Mouse (Mus musculus) intestine, embryonic 15.5 days (tissue): ENCODE measurements around the gene Rhbdl3. TPM values are rescaled to one million over a fixed set of nuclear protein-coding genes. Genes with fewer than 3 reads are reported as not detected.

Source experiments
- ATAC-seq: fragments of 200-750 bp; cut with Nextera tagmentation; 2 replicates; pipeline ENCODE4 v1.8.0; 2017; ENCODE audit warnings: moderate TSS enrichment, moderate library complexity
- H3K27ac ChIP-seq: fragments of 300-500 bp; sonication (generic); 2 replicates; pipeline ENCODE4 v1.5.1; 2015; ENCODE audit warnings: mild to moderate bottlenecking, inconsistent platforms
- H3K27me3 ChIP-seq: fragments of 300-500 bp; sonication (generic); replicated peaks from 2 replicates; pipeline ENCODE4 v1.6.1; 2015; ENCODE audit warnings: inconsistent platforms
- H3K36me3 ChIP-seq: fragments of 300-500 bp; sonication (generic); 2 replicates; pipeline ENCODE4 v1.6.1; 2015; ENCODE audit warnings: inconsistent platforms
- H3K4me1 ChIP-seq: fragments of 300-500 bp; sonication (generic); replicated peaks from 2 replicates; pipeline ENCODE4 v1.6.1; 2015; ENCODE audit warnings: inconsistent platforms
- H3K4me2 ChIP-seq: fragments of 300-500 bp; sonication (generic); replicated peaks from 2 replicates; pipeline ENCODE4 v1.6.1; 2015; ENCODE audit warnings: mild to moderate bottlenecking, inconsistent platforms
- H3K4me3 ChIP-seq: fragments of 300-500 bp; sonication (generic); replicated peaks from 2 replicates; pipeline ENCODE4 v1.5.1; 2015; ENCODE audit warnings: inconsistent platforms
- H3K9ac ChIP-seq: fragments of 300-500 bp; sonication (generic); 2 replicates; pipeline ENCODE4 v1.6.1; 2015; ENCODE audit warnings: inconsistent platforms
- H3K9me3 ChIP-seq: fragments of 300-500 bp; sonication (generic); 2 replicates; pipeline ENCODE4 v1.6.1; 2016; ENCODE audit warnings: inconsistent platforms
- WGBS: fragments of 180-500 bp; shearing (Covaris S2); methylation state at CpG from one replicate; pipeline ENCODE4 v1.1.7; 2015; 5-methylcytosine and 5-hydroxymethylcytosine counted together
- polyA plus RNA-seq: library from polyadenylated mRNA; unstranded; fragments of >200 nt; fragmentation: Nextera tagmentation; extraction: Ambion mirVana; gene quantifications from 2 replicates; pipeline ENCODE4 v1.2.1, GENCODE M21; 2015

Gene Rhbdl3
- polyA plus RNA-seq = 2.2 and 3.1 TPM in 2 replicates

GRCm38 (mm10) chr11:80300551-80301315, at the start of gene Rhbdl3:
Gene Rhbdl3 (plus strand): TSS chr11:80300912.
- Histone ChIP-seq H3K27ac (no peak within 1 kb of the TSS; the same call in 1 of the 2 replicates), H3K27me3 (peaks cover 48% of the 10 kb centered on the region), H3K4me3 (peak within 1 kb of the TSS; percentile 72), H3K9ac (peak within 1 kb of the TSS; percentile 58), H3K9me3 (no peaks in the 10 kb centered on the region), H3K4me2 (peak within 1 kb of the TSS; percentile 100), H3K4me1 (peaks cover 25% of the 10 kb centered on the region), H3K36me3 (no peaks in the 10 kb centered on the region)
- under 1% methylated on average over 76 of the region's 81 CpGs for WGBS
- peak; percentile 81 for ATAC-seq

GRCm38 (mm10) chr11:80264137-80264536, 36.6 kb upstream of the Rhbdl3 start:
- Histone ChIP-seq H3K4me1 (no peaks in the 10 kb centered on the region), H3K9me3 (no peaks in the 10 kb centered on the region), H3K27me3 (no peaks in the 10 kb centered on the region), H3K4me2 (no peak overlapping the region), H3K36me3 (peaks cover 4% of the 10 kb centered on the region; the same call in 1 of the 2 replicates), H3K9ac (no peak overlapping the region), H3K27ac (no peak overlapping the region), H3K4me3 (no peak overlapping the region)
- WGBS = 90% methylated on average over 8 of the region's 8 CpGs
- no peak for ATAC-seq

GRCm38 (mm10) chr11:80271096-80271495, 29.6 kb upstream of the Rhbdl3 start:
- no peak overlapping the region for H3K9ac ChIP-seq
- H3K4me3 ChIP-seq = no peak overlapping the region
- no peaks in the 10 kb centered on the region for H3K9me3 ChIP-seq
- H3K36me3 ChIP-seq = peaks cover 2% of the 10 kb centered on the region; the same call in 1 of the 2 replicates
- H3K4me1 ChIP-seq = no peaks in the 10 kb centered on the region
- H3K27ac ChIP-seq = no peak overlapping the region
- no peak overlapping the region for H3K4me2 ChIP-seq
- WGBS = 83% methylated on average over 5 of the region's 5 CpGs
- no peaks in the 10 kb centered on the region for H3K27me3 ChIP-seq
- no peak for ATAC-seq

GRCm38 (mm10) chr11:80275011-80275410, 25.7 kb upstream of the Rhbdl3 start:
- WGBS = 63% methylated on average over 3 of the region's 3 CpGs
- Histone ChIP-seq H3K9ac (no peak overlapping the region), H3K27me3 (no peaks in the 10 kb centered on the region), H3K4me3 (no peak overlapping the region), H3K9me3 (no peaks in the 10 kb centered on the region), H3K4me1 (no peaks in the 10 kb centered on the region), H3K36me3 (no peaks in the 10 kb centered on the region), H3K27ac (no peak overlapping the region), H3K4me2 (no peak overlapping the region)
- no peak for ATAC-seq

- Histone ChIP-seq H3K4me1 (no peaks in the 10 kb centered on the region), H3K27me3 (no peaks in the 10 kb centered on the region), H3K9ac (no peak overlapping the region), H3K36me3 (no peaks in the 10 kb centered on the region), H3K4me3 (no peak overlapping the region), H3K9me3 (no peaks in the 10 kb centered on the region), H3K27ac (no peak overlapping the region), H3K4me2 (no peak overlapping the region)
- WGBS = 68% methylated on average over 2 of the region's 2 CpGs
- ATAC-seq = no peak
Observed at GRCm38 (mm10) chr11:80278054-80278453, 22.7 kb upstream of the Rhbdl3 start.

GRCm38 (mm10) chr11:80283786-80284185, 16.9 kb upstream of the Rhbdl3 start:
- Histone ChIP-seq H3K9ac (no peak overlapping the region), H3K9me3 (no peaks in the 10 kb centered on the region), H3K36me3 (no peaks in the 10 kb centered on the region), H3K27ac (no peak overlapping the region), H3K27me3 (no peaks in the 10 kb centered on the region), H3K4me3 (no peak overlapping the region), H3K4me2 (no peak overlapping the region), H3K4me1 (no peaks in the 10 kb centered on the region)
- 67% methylated on average over 3 of the region's 3 CpGs for WGBS
- ATAC-seq = no peak

- ATAC-seq = no peak
Observed at GRCm38 (mm10) chr11:80284641-80285040, 16.1 kb upstream of the Rhbdl3 start.

GRCm38 (mm10) chr11:80287150-80287549, 13.6 kb upstream of the Rhbdl3 start:
- no peaks in the 10 kb centered on the region for H3K27me3 ChIP-seq
- peaks cover 5% of the 10 kb centered on the region; the same call in 1 of the 2 replicates for H3K4me1 ChIP-seq
- no peaks in the 10 kb centered on the region for H3K9me3 ChIP-seq
- no peak for ATAC-seq
- H3K36me3 ChIP-seq = no peaks in the 10 kb centered on the region
- WGBS = 20% methylated on average over 5 of the region's 5 CpGs
- no peak overlapping the region for H3K27ac ChIP-seq
- H3K4me2 ChIP-seq = no peak overlapping the region
- H3K4me3 ChIP-seq = no peak overlapping the region
- H3K9ac ChIP-seq = no peak overlapping the region

More at GRCm38 (mm10) chr11:80284641-80285040, 16.1 kb upstream of the Rhbdl3 start:
- Histone ChIP-seq H3K4me2 (no peak overlapping the region), H3K9ac (no peak overlapping the region), H3K27ac (no peak overlapping the region), H3K36me3 (no peaks in the 10 kb centered on the region), H3K4me1 (peaks cover 5% of the 10 kb centered on the region; the same call in 1 of the 2 replicates), H3K27me3 (no peaks in the 10 kb centered on the region), H3K9me3 (no peaks in the 10 kb centered on the region), H3K4me3 (no peak overlapping the region)
- WGBS = 45% methylated on average over 6 of the region's 6 CpGs

GRCm38 (mm10) chr11:80289701-80290445, 10.8 kb upstream of the Rhbdl3 start:
- Histone ChIP-seq H3K27ac (peak overlapping the region; percentile 79), H3K4me2 (peak overlapping the region; percentile 69), H3K4me3 (peak overlapping the region; percentile 30), H3K27me3 (no peaks in the 10 kb centered on the region), H3K36me3 (no peaks in the 10 kb centered on the region), H3K9me3 (no peaks in the 10 kb centered on the region), H3K4me1 (peaks cover 5% of the 10 kb centered on the region; the same call in 1 of the 2 replicates), H3K9ac (peak overlapping the region; percentile 2; the same call in 1 of the 2 replicates)
- peak; percentile 89 for ATAC-seq
- under 1% methylated on average over 23 of the region's 23 CpGs for WGBS

GRCm38 (mm10) chr11:80291004-80291403, 9.7 kb upstream of the Rhbdl3 start:
- ATAC-seq = no peak

GRCm38 (mm10) chr11:80292463-80292862, 8.2 kb upstream of the Rhbdl3 start:
- no peaks in the 10 kb centered on the region for H3K9me3 ChIP-seq
- WGBS = 53% methylated on average over 7 of the region's 7 CpGs
- ATAC-seq = no peak

More at GRCm38 (mm10) chr11:80291004-80291403, 9.7 kb upstream of the Rhbdl3 start:
- Histone ChIP-seq H3K9ac (no peak overlapping the region), H3K4me1 (peaks cover 9% of the 10 kb centered on the region; the same call in 1 of the 2 replicates), H3K36me3 (no peaks in the 10 kb centered on the region), H3K9me3 (no peaks in the 10 kb centered on the region), H3K27ac (no peak overlapping the region), H3K27me3 (peaks cover 5% of the 10 kb centered on the region; the same call in 1 of the 2 replicates), H3K4me2 (no peak overlapping the region), H3K4me3 (no peak overlapping the region)
- whole genome bisulfite sequencing = 70% methylated on average over 2 of the region's 2 CpGs

GRCm38 (mm10) chr11:80295066-80295465, 5.6 kb upstream of the Rhbdl3 start:
- no peaks in the 10 kb centered on the region for H3K9me3 ChIP-seq
- WGBS = 13% methylated on average over 9 of the region's 9 CpGs
- no peaks in the 10 kb centered on the region for H3K36me3 ChIP-seq
- H3K4me1 ChIP-seq = peaks cover 7% of the 10 kb centered on the region; the same call in 1 of the 2 replicates
- no peak overlapping the region for H3K27ac ChIP-seq
- no peak for ATAC-seq
- H3K27me3 ChIP-seq = peaks cover 24% of the 10 kb centered on the region
- H3K4me2 ChIP-seq = no peak overlapping the region
- no peak overlapping the region for H3K9ac ChIP-seq
- H3K4me3 ChIP-seq = no peak overlapping the region

More at GRCm38 (mm10) chr11:80292463-80292862, 8.2 kb upstream of the Rhbdl3 start:
- H3K4me1 ChIP-seq = peaks cover 9% of the 10 kb centered on the region; the same call in 1 of the 2 replicates
- no peak overlapping the region for H3K4me2 ChIP-seq
- H3K27ac ChIP-seq = no peak overlapping the region
- H3K36me3 ChIP-seq = no peaks in the 10 kb centered on the region
- H3K4me3 ChIP-seq = no peak overlapping the region
- peaks cover 13% of the 10 kb centered on the region for H3K27me3 ChIP-seq
- 0 out of 2 replicates have a peak overlapping the region, but pooled peaks have one; percentile 10 for H3K9ac ChIP-seq
